Mouse (Mus musculus) kidney, adult 2 months (tissue): ENCODE results near the gene Kng2. TPM values are rescaled to one million over a fixed set of nuclear protein-coding genes. Genes with fewer than 3 reads are reported as not detected.
A peak's percentile ranks its signal among the peaks of the same experiment; 100 is the strongest.
"Not testable (repeated sequence)": the region's sequence is repeated elsewhere in the genome, so short reads cannot be mapped to it uniquely, and the experiment has no call there.

Source experiments
- DNase-seq: peaks from one replicate; pipeline ENCODE4 v3.0.0; 2021
- H3K27ac ChIP-seq: fragments of 200-500 bp; 2 replicates; pipeline ENCODE4 v1.5.1; 2012; ENCODE audit warnings: low read depth, low read length, control low read depth, inconsistent platforms; ENCODE audit not compliant: insufficient read depth
- H3K27me3 ChIP-seq: fragments of 200-500 bp; replicated peaks from 2 replicates; pipeline ENCODE4 v1.6.1; 2012; ENCODE audit warnings: mild to moderate bottlenecking, moderate library complexity, low read length, inconsistent platforms; ENCODE audit not compliant: control insufficient read depth, insufficient read depth
- H3K36me3 ChIP-seq: fragments of 200-500 bp; 2 replicates; pipeline ENCODE4 v1.6.1; 2012; ENCODE audit warnings: mild to moderate bottlenecking, moderate library complexity, low read length, inconsistent platforms; ENCODE audit not compliant: control insufficient read depth, insufficient read depth
- H3K4me1 ChIP-seq: fragments of 200-500 bp; 2 replicates; pipeline ENCODE4 v1.6.1; 2011; ENCODE audit warnings: low read length; ENCODE audit not compliant: control insufficient read depth, insufficient read depth
- H3K4me3 ChIP-seq: fragments of 200-500 bp; 2 replicates; pipeline ENCODE4 v1.5.1; 2011; ENCODE audit warnings: mild to moderate bottlenecking, low read depth, low read length, control low read depth; ENCODE audit not compliant: insufficient read depth
- CTCF ChIP-seq: fragments of 200-500 bp; conservative IDR thresholded peaks from 2 replicates; pipeline ENCODE4 v1.5.1; 2011; ENCODE audit warnings: low read depth, mild to moderate bottlenecking, control low read depth, low read length, moderate library complexity, mixed read lengths; ENCODE audit not compliant: insufficient read depth, insufficient read length
- POLR2A ChIP-seq: fragments of 200-500 bp; IDR thresholded peaks from one replicate; pipeline ENCODE4 v1.6.1; 2011; ENCODE audit warnings: low read depth, low read length, control low read depth
- WGBS: fragments of 180-500 bp; shearing (Covaris S2); methylation state at CpG from one replicate; pipeline ENCODE4 v1.1.7; 2018; 5-methylcytosine and 5-hydroxymethylcytosine counted together
- polyA plus RNA-seq: library from polyadenylated mRNA; depleted of rRNA; stranded (reverse); fragments of >200 nt; gene quantifications from 2 replicates; pipeline ENCODE4 v1.2.3, GENCODE M21; 2012; rRNA removed

Gene Kng2
- polyA plus RNA-seq, 1 experiment: 173 TPM

- Histone ChIP-seq H3K27ac (no peak within 1 kb of the TSS), H3K4me1 (no peaks in the 10 kb centered on the region), H3K36me3 (no peaks in the 10 kb centered on the region), H3K27me3 (no peaks in the 10 kb centered on the region), H3K4me3 (no peak within 1 kb of the TSS)
- DNase-seq: peak; percentile 30
- TF ChIP-seq POLR2A: no peak
- 93% methylated on average over 6 of the region's 6 CpGs for WGBS
These were observed 78.4 kb downstream of the Kng2 start, which contains the start of gene Hrg for GRCm38 (mm10) chr16:22950840-22951395. Gene Hrg, plus strand, starts transcription at chr16:22951072.

- no peaks in the 10 kb centered on the region for H3K36me3 ChIP-seq
- TF ChIP-seq CTCF: no peak
- no peak for TF ChIP-seq POLR2A
- DNase-seq: no peak
- H3K4me1 ChIP-seq: no peaks in the 10 kb centered on the region
- no peaks in the 10 kb centered on the region for H3K27me3 ChIP-seq
- 83% methylated on average over 2 of the region's 2 CpGs for WGBS
- H3K4me3 ChIP-seq: no peak overlapping the region
- H3K27ac ChIP-seq: no peak overlapping the region
These were observed 81.9 kb downstream of the Kng2 start for GRCm38 (mm10) chr16:22947371-22947770.

- H3K27me3 ChIP-seq, DNase-seq, H3K4me1 ChIP-seq, H3K36me3 ChIP-seq, H3K27ac ChIP-seq, H3K4me3 ChIP-seq: not testable (repeated sequence)
These were observed 87.3 kb downstream of the Kng2 start for GRCm38 (mm10) chr16:22941825-22942476.

- Histone ChIP-seq H3K4me1 (no peaks in the 10 kb centered on the region), H3K4me3 (no peak overlapping the region), H3K27ac (no peak overlapping the region), H3K36me3 (no peaks in the 10 kb centered on the region), H3K27me3 (no peaks in the 10 kb centered on the region)
- no peak for TF ChIP-seq CTCF
- no peak for TF ChIP-seq POLR2A
- DNase-seq: no peak
- 71% methylated on average over 8 of the region's 8 CpGs for WGBS
These were observed 90.1 kb downstream of the Kng2 start for GRCm38 (mm10) chr16:22939120-22939695.

- Histone ChIP-seq H3K27ac (no peak overlapping the region), H3K27me3 (no peaks in the 10 kb centered on the region), H3K4me3 (no peak overlapping the region), H3K36me3 (no peaks in the 10 kb centered on the region), H3K4me1 (no peaks in the 10 kb centered on the region)
- DNase-seq: no peak
- TF ChIP-seq CTCF: no peak
- no peak for TF ChIP-seq POLR2A
- 74% methylated on average over 2 of the region's 2 CpGs for WGBS
These were observed 90.7 kb downstream of the Kng2 start for GRCm38 (mm10) chr16:22938541-22938940.

- H3K27ac ChIP-seq: no peak overlapping the region
- WGBS: 80% methylated on average over 12 of the region's 12 CpGs
- TF ChIP-seq CTCF (no peak), POLR2A (no peak)
- H3K4me1 ChIP-seq: no peaks in the 10 kb centered on the region
- no peaks in the 10 kb centered on the region for H3K27me3 ChIP-seq
- peak; percentile 58 for DNase-seq
- H3K4me3 ChIP-seq: no peak overlapping the region
- no peaks in the 10 kb centered on the region for H3K36me3 ChIP-seq
These were observed 91.7 kb downstream of the Kng2 start for GRCm38 (mm10) chr16:22937631-22938030.

Other genes starting within 250 kb of the Kng2 start
- 0.37 and 0.53 TPM in 2 replicates for gene Crygs, start 217.9 kb downstream of the Kng2 start, polyA plus RNA-seq
- 20.1 and 20.6 TPM in 2 replicates for gene Tbccd1, start 171.8 kb downstream of the Kng2 start, polyA plus RNA-seq
- 18.1 and 21.9 TPM in 2 replicates for gene Dnajb11, start 171.6 kb downstream of the Kng2 start, polyA plus RNA-seq
- gene Ahsg, start 138.2 kb downstream of the Kng2 start, polyA plus RNA-seq: 0.77 TPM in 1 of 2 replicates, not detected in the other
- 1.1 and 1.6 TPM in 2 replicates for gene Fetub, start 111.1 kb downstream of the Kng2 start, polyA plus RNA-seq
- gene Hrg, start 78.4 kb downstream of the Kng2 start, polyA plus RNA-seq: 0.06 and 0.33 TPM in 2 replicates
- gene Kng1, start 28.4 kb upstream of the Kng2 start, polyA plus RNA-seq: 0.41 and 0.43 TPM in 2 replicates
- gene Eif4a2, start 78.0 kb upstream of the Kng2 start, polyA plus RNA-seq: 111 and 143 TPM in 2 replicates
- gene Rfc4, start 98.3 kb upstream of the Kng2 start, polyA plus RNA-seq: 0.38 and 0.48 TPM in 2 replicates
- gene Adipoq, start 117.1 kb upstream of the Kng2 start, polyA plus RNA-seq: 68.9 and 86.8 TPM in 2 replicates
- 9.1 and 10.1 TPM in 2 replicates for gene St6gal1, start 195.3 kb upstream of the Kng2 start, polyA plus RNA-seq